Mouse (Mus musculus): ENCODE measurements around the gene Pmvk.
"Not testable (repeated sequence)": the region's sequence is repeated elsewhere in the genome, so short reads cannot be mapped to it uniquely, and the experiment has no call there.

Gene Pmvk

GRCm38 (mm10) chr3:89429021-89429420, 25.3 kb upstream of the Pmvk start:
- not testable (repeated sequence) for DNase-seq (ENCODE audit: low spot score in 2 of 2)

GRCm38 (mm10) chr3:89430171-89431159, 23.9 kb upstream of the Pmvk start, which contains the start of gene Pygo2:
Gene Pygo2 (plus strand): TSS chr3:89430214.
- DNase-seq (ENCODE audit: low spot score in 2 of 2), result peak; percentile 95 to 97

GRCm38 (mm10) chr3:89432606-89433005, 21.7 kb upstream of the Pmvk start:
- no peak for DNase-seq (ENCODE audit: low spot score in 2 of 2)

DNA sequence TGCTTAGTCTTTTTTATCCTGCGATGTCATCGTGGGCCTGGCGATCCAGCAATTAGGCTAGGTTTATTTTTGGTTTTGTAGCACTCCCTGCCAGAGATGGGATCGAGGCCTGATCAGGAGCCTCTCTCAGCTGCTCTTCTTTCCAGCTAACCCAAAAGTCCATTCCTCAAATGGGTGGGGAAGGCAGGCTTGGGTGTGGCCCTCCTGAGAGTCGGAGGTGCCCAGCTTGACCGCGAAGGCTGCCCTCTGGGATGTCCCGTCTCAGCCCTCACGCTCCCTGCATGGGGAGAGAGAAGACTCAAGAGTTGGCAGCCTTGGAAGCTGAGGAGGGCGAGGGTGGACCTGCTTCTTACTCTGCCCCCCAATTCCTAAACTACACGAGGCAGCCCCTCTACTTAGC, 19.8 kb upstream of the Pmvk start:
- DNase-seq (ENCODE audit: low spot score in 2 of 2), result no peak

DNA sequence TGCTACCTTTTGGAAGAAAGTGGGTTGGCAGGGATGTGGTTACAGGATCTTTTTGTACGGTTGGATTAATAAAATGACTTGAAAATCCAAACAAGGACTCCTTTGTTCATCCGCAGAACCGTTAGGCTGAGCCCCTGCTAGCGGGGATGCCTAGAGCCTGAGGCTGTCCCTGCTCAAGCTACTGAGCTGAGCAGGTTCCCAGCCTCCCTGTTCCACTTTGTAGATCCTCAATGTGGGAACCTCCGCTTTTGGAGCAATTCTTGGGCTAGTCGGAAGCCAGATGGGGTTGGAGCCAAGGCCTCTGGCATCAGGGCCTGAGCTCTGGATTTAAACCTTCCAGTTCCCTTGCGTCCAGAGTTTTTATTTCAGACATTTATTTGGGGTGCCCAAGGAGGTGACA, 19.3 kb upstream of the Pmvk start:
- DNase-seq (ENCODE audit: low spot score in 2 of 2), result no peak

- no peak for DNase-seq (ENCODE audit: low spot score in 2 of 2)
These were observed 17.9 kb upstream of the Pmvk start, which contains the start of gene Pbxip1 for GRCm38 (mm10) chr3:89436176-89437113. Gene Pbxip1 (plus strand): TSS chr3:89436706.

DNA sequence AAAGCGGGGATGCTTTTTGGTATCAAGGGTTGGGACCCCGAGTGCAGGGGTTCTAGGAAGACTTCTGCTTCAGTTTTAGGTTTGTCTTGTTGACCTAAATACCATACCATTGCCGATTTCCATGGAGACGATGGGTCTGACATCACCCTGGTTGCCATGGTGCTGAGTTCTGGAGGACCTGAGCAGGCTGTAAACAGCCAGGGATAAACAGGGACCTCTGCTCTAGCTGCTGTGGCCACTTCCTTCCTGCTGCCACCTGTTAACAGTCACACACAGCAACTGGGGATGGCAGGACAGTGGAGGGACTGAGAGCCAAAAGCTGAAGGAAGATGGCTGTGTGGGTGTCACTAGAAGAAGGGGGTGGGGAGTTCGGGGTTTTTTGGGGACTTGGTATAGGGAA, 17.1 kb upstream of the Pmvk start:
- no peak for DNase-seq (ENCODE audit: low spot score in 2 of 2)

- no peak for DNase-seq (ENCODE audit: low spot score in 2 of 2)
These were observed 13.7 kb upstream of the Pmvk start for GRCm38 (mm10) chr3:89440691-89441090.

GRCm38 (mm10) chr3:89448720-89449537, 5.4 kb upstream of the Pmvk start:
- no peak for DNase-seq (ENCODE audit: low spot score in 2 of 2)

DNA sequence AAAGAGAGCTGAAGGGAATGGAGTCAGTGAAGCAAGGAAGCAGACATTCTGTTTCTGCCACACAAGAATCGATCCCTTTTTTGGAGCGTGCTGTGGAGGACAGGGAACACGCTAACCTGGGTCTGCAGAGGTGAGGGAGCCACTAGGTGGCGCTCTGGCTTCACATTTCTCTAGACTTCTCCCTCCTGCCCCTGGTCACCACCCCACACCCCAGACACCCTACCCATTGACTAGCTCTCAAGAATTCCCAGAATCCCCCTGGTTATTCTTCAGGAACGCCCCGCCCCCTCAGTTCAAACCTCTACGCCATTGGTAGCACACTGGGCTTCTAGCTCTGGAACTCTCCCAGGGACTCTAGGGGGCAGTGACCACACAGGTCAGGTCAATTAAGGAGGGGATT, 4.8 kb upstream of the Pmvk start:
- DNase-seq (ENCODE audit: low spot score in 2 of 2), result peak; percentile 70 to 76

- DNase-seq (ENCODE audit: low spot score in 2 of 2), result no peak
These were observed 2.4 kb upstream of the Pmvk start for GRCm38 (mm10) chr3:89451916-89452315.

DNA sequence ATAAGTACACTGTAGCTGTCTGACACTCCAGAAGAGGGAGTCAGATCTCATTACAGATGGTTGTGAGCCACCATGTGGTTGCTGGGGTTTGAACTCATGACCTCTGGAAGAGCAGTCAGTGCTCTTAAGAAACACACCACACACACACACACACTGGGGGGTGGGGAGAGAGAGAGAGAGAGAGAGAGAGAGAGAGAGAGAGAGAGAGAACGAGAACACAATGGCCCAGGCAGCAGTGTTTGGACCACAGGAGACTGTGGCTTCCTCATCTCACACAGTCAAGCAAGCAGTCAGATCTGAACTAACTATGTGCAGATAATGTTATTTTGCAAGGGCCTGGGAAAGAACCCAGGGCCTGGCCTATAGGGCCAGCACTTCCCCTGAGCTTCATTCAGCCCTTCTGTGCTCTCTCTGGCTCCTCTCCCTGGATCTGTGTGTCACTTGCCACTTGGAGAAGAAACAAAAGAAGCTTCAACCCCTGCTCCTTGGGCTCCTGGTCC, 1.5 kb downstream of the Pmvk start:
- DNase-seq (ENCODE audit: low spot score in 2 of 2), result no peak

- peak; percentile 60 to 64 for DNase-seq (ENCODE audit: low spot score in 2 of 2)
These were observed 2.7 kb downstream of the Pmvk start for GRCm38 (mm10) chr3:89456726-89457665.

DNA sequence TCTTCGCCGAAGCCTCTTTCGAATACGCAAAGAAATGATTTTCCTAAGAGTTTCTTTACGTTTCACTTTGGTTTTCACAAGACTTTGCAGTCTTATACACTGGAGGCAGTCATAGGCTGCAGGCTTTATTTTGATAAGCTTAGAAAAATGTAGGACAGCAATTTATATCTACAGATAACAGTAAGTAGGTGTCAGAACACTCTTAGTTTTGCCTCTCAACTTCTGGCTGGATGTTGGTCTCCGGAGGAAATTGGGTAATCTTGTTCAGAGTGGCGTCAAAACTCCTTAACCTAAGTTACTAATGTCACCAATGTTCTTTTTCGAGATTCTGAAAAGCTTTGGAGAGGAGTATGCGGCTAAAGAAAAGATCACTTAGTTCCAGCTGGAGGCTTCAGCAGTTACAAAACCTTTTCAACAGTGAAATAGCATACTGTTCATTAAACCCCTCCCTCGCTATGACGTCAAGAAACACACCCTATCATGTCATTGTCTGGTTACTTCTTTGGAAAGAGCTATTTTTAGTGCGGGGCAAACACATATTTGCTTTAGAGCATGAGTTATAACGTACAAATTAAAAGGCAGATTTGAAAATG, 4.1 kb downstream of the Pmvk start:
- DNase-seq (ENCODE audit: low spot score in 2 of 2), result no peak

DNA sequence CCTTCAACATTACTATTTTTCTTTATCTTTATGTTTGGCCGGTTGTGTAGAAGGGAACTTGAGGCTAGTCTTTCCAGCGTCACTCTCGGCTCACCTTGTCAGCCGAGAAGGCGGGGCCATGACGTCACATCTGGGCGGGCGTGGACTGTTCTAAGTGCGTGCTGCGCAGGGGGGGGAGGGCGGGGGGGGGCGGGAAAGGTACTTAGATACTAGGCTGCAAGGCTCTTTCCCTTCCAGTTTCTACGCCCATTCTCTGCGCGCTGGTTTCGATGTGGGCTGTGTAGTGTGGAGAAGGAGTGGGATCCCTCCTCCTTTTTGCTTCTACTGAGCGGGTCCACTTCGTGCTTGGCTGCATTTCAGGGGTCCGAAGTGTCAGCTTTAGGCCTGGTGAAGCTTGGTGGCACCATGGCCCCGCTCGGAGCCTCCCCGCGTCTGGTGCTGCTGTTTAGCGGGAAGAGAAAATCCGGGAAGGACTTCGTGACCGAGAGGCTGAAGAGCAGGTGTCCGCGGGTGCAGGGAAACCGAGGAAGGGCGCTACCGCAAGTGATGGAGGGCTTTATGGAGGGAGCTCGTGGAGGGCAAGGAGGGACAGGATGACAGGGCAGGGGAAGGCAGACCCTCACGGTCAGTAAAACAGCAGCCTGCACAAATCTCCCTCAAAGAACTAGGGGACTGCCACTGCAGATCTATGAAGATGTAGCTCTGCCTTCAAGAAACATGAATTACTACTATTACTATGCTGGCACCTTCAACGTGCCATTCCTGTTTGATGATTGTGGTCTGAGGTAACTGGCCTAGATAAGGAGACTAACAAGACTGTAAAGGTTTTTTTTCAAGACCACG, 4.8 kb downstream of the Pmvk start:
- peak; percentile 88 to 91 for DNase-seq (ENCODE audit: low spot score in 2 of 2)

DNA sequence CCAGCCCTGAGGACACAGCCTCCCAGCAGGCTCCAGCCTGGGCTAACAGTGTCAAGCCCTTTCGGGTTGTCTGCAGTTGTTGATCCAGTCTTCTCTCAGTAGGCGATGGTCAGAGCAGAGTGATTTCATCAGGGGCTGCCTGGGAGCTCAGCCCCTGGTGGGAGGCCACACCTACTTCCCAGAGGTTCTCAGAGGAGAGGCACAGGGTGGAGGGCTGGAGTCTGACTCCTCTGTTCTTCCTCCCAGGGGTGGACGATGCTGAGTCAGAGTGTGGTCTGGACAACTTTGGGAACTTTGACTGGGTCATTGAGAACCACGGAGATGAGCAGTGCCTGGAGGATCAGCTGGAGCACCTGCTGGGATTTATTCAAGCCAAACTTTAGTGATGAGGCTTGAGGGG, 13.9 kb downstream of the Pmvk start:
- no peak for DNase-seq (ENCODE audit: low spot score in 2 of 2)

GRCm38 (mm10) chr3:89472280-89472679, 17.9 kb downstream of the Pmvk start:
- no peak for DNase-seq (ENCODE audit: low spot score in 2 of 2)

DNA sequence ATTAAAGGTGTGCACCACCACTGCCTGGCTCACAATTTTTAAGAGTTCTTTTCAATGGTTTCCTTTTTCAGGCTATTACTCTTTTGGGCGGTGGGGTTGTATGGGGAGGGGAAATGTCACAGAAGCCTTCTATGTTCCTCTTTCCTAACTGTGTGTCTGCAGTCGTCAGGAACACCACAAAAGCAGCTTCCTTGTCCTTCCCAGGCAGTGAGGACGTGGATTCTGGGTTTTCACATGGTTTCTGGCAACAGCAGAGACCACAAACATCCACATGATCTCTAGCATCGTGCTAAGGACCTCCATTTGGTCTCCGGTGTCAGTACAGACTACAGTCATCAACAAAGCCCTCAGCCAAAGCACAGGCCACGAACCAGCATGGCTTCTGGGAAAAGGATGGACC, 19.5 kb downstream of the Pmvk start:
- no peak for DNase-seq (ENCODE audit: low spot score in 2 of 2)

GRCm38 (mm10) chr3:89479055-89479454, 24.7 kb downstream of the Pmvk start:
- DNase-seq (ENCODE audit: low spot score in 2 of 2), result no peak
